Mouse (Mus musculus) ovary, adult 18-20 months (tissue): ENCODE measurements at regions not wholly inside any gene's neighbourhood (a gene's known extent, or its start where the extent isn't known, plus 50 kb on each side); places are given as distances from the start of the nearest gene placed in this dataset.

Experiments
- DNase-seq: peaks from one replicate; pipeline ENCODE4 v3.0.0; 2022; ENCODE audit warnings: low spot score, mixed read lengths

GRCm38 (mm10) chr10:65244527-65244926 lies 1154.5 kb upstream of the Lrrtm3 start:
- no peak for DNase-seq

DNA sequence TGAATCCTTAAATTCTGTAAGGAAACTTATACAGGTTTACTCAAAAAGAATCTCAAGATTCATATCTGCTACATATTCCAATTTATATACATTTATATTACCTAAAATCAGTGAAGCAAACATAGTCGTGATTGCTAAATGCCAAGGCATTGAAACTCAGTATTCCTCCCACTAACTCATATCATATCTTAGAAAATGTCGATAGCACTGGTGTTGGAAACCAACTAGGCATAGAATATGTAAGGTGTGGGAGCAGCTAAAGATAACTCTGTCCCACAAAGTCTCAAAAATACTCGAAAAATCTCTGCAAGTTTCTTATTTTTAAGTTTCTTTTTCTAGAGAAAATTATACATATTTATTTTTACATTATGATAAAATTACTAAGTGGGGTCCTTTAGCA lies 1134.1 kb upstream of the Lrrtm3 start:
- no peak for DNase-seq

- DNase-seq: no peak
These were observed 1131.1 kb upstream of the Lrrtm3 start for GRCm38 (mm10) chr10:65221181-65221580.

GRCm38 (mm10) chr10:65219251-65219650 lies 1129.2 kb upstream of the Lrrtm3 start:
- no peak for DNase-seq

- no peak for DNase-seq
These were observed 1126.1 kb upstream of the Lrrtm3 start for GRCm38 (mm10) chr10:65216226-65216625.

- no peak for DNase-seq
These were observed 1125.1 kb upstream of the Lrrtm3 start for GRCm38 (mm10) chr10:65215206-65215605.

- no peak for DNase-seq
These were observed 1093.6 kb upstream of the Lrrtm3 start for GRCm38 (mm10) chr10:65183659-65184058.

DNA sequence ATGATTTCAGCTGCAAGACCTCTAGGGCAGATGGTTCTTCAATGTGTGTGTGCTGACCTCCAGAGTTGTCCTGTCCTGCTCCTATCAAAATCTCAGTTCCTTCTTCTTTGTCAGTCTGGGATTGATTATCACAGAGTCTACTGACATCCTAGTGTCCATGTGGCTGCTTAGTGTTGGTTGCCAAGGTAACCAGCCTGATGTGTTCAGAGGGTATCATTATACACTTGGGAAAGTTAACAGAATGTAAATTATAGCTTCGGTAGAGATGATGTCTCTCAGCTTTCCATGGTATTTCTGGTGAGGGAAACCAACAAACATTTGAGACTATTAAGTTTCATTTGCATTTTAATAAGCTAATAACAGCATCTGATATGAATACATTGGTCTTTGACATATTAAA lies 1092.5 kb upstream of the Lrrtm3 start:
- DNase-seq: no peak

DNA sequence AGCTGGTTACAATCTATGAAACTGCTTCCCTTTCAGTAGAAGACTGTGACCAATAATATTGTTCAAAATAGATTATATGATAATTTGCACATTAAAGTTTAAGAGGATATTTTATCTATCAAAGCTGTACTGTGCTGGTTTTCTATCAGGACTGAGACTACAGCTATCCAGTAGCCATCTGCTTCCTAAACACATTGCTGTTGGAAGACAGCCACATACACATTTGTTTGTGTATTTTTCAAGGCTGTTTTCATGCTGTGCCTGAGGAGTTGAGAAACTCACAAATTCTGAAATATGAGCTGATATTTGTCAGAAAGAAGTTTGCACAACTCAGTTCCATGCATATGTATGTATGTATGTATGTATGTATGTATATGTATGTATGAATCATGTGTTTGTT lies 1089.0 kb upstream of the Lrrtm3 start:
- no peak for DNase-seq

DNA sequence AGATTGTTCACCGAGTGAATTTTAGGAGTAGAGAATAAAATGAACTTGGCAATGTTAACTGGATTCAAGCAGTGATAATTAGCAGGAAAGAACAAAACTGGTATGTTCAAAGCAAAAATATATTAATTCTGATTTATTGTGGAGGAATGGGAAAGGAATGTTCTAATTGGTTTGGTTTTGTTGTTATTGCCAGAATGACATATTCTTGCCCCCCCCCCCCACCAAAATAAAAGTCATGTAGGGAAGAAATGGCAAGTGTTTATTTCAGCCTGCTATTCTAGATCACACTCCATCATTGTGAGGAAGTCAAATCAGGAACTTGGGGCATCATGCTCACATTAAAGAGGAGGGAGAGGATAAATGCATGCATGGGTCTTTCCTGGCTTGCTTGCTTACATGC lies 1064.1 kb upstream of the Lrrtm3 start:
- no peak for DNase-seq

- DNase-seq: no peak
These were observed 1035.0 kb upstream of the Lrrtm3 start for GRCm38 (mm10) chr10:65124940-65125610.

DNA sequence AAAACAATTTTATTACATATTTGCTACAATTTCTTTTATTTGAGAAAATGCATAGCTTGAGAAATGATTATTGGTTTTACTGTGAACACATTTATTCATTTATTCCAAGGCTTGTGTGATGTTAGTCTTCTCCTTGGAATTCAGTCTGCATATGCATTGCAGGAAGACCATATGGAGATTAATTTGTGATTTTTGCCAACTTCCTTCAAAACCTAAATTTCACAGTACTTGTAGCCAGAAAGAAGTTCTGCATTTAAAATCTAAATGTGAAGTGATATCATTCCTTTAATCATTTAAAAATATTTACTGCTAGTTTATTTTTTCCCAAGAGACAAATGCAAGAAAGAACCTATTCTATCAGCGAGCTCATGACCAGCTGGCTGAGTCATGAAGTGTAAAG lies 1028.1 kb upstream of the Lrrtm3 start:
- no peak for DNase-seq

DNA sequence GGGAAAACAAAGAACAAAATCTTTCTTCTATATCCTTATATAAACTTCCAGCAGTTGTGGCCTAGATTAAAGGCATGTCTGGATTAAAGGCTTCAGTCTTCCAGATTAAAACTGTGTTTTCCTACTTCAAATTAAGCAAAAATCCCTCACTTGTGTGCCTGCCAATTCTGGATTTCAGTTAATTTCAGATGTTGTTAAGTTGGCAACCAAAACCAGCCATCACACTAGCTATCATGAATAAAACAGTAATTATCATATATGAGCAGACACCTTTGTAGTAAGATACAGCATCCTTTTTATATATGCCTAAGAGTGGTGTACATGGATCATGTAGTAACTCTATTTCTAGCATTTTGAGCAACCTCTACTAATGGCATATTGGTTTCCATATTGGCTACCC lies 1024.5 kb upstream of the Lrrtm3 start:
- DNase-seq: no peak

DNA sequence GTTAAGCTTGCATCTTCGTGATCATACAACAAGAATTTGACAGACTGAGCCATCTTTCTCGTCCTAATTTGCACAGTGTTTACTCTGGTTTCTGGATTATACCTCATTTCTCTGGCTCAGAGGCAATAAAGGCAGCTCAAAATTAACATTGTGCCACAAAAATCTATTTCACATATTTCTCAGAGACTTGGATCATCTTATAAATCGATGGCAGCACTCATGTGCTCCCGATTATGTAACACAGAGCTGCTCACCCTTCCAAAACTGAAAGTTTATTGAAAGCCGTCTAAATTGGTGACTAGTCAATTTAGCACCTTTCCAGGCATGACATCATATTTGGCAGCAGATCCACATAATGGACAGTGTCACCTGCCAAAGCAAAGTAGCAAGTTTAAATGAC lies 1020.7 kb upstream of the Lrrtm3 start:
- no peak for DNase-seq

- DNase-seq: no peak
These were observed 1017.3 kb upstream of the Lrrtm3 start for GRCm38 (mm10) chr10:65107413-65107812.

DNA sequence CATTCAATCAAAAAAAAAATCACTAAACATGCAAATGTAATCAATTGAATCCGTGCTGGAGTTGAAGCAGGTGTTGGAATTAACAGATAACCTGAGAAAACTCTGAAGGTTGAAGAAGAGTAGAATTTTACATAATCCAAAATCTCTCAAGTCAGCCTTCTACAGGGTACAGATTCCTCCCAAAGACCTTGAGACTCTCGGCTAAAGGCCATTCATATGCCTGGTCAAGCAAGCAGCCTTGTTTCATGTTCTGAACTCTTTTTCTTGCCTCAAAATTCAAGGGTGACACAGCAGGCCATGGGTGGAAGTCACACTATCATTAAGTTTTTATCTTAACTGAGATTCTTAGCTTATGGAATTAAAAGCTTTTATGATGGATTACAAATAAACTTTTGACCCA lies 994.4 kb upstream of the Lrrtm3 start:
- DNase-seq: peak; percentile 4

- no peak for DNase-seq
These were observed 991.6 kb upstream of the Lrrtm3 start for GRCm38 (mm10) chr10:65081638-65082037.

GRCm38 (mm10) chr10:65058086-65058485 lies 968.0 kb upstream of the Lrrtm3 start:
- DNase-seq: no peak
